Mouse (Mus musculus) thymus, adult 2 months (tissue): ENCODE measurements around the gene Rph3al.

ENCODE experiments used
- CTCF ChIP-seq: fragments of 200-500 bp; IDR thresholded peaks from 2 replicates; pipeline ENCODE4 v1.5.1; 2012; ENCODE audit warnings: mild to moderate bottlenecking, control low read depth, low read length, moderate library complexity, borderline replicate concordance; ENCODE audit not compliant: control insufficient read depth, poor library complexity, insufficient read depth; ENCODE audit errors: extremely low read depth
- POLR2A ChIP-seq: fragments of 200-500 bp; IDR thresholded peaks from 2 replicates; pipeline ENCODE4 v1.6.1; 2012; ENCODE audit warnings: mild to moderate bottlenecking, low read length, control low read depth, moderate library complexity; ENCODE audit not compliant: control insufficient read depth, poor library complexity, insufficient read depth; ENCODE audit errors: extremely low read depth

- no peak for TF ChIP-seq CTCF
- TF ChIP-seq POLR2A = no peak
Observed at GRCm38 (mm10) chr11:75793351-75793750, 144.9 kb downstream of the Rph3al start.
